Mouse (Mus musculus) embryonic facial prominence, embryonic 11.5 days (tissue): ENCODE data around the gene Gm5431. TPM values are rescaled to one million over a fixed set of nuclear protein-coding genes. Genes with fewer than 3 reads are reported as not detected.
"Not testable (repeated sequence)": the region's sequence is repeated elsewhere in the genome, so short reads cannot be mapped to it uniquely, and the experiment has no call there.

Experiments used
- ATAC-seq: fragments of 200-750 bp; cut with Nextera tagmentation; replicated peaks from 2 replicates; pipeline ENCODE4 v1.8.0; 2017; ENCODE audit warnings: low read depth; ENCODE audit not compliant: insufficient number of reproducible peaks, low FRiP score, low TSS enrichment
- DNase-seq: peaks from one replicate; pipeline ENCODE4 v3.0.0-alpha.2; 2015; ENCODE audit warnings: low spot score
- H3K27ac ChIP-seq: fragments of 300-500 bp; sonication (generic); replicated peaks from 2 replicates; pipeline ENCODE4 v1.5.1; 2014; ENCODE audit warnings: mild to moderate bottlenecking, low read depth, low read length, control low read depth
- H3K27me3 ChIP-seq: fragments of 300-500 bp; sonication (generic); 2 replicates; pipeline ENCODE4 v1.6.1; 2014; ENCODE audit warnings: mild to moderate bottlenecking, low read length, moderate library complexity, mixed read lengths; ENCODE audit not compliant: control insufficient read depth, insufficient read depth
- H3K36me3 ChIP-seq: fragments of 300-500 bp; sonication (generic); replicated peaks from 2 replicates; pipeline ENCODE4 v1.6.1; 2014; ENCODE audit warnings: low read depth, mild to moderate bottlenecking, low read length, moderate library complexity, mixed read lengths; ENCODE audit not compliant: control insufficient read depth, insufficient read depth
- H3K4me1 ChIP-seq: fragments of 300-500 bp; sonication (generic); 2 replicates; pipeline ENCODE4 v1.6.1; 2014; ENCODE audit warnings: low read length, mixed read lengths; ENCODE audit not compliant: control insufficient read depth, insufficient read depth
- H3K4me2 ChIP-seq: fragments of 300-500 bp; sonication (generic); 2 replicates; pipeline ENCODE4 v1.6.1; 2014; ENCODE audit warnings: low read depth, mild to moderate bottlenecking, control low read depth, low read length, moderate library complexity
- H3K4me3 ChIP-seq: fragments of 300-500 bp; sonication (generic); 2 replicates; pipeline ENCODE4 v1.5.1; 2014; ENCODE audit warnings: low read depth, low read length, control low read depth
- H3K9ac ChIP-seq: fragments of 300-500 bp; sonication (generic); replicated peaks from 2 replicates; pipeline ENCODE4 v1.6.1; 2014; ENCODE audit warnings: mild to moderate bottlenecking, control low read depth, low read length
- H3K9me3 ChIP-seq: fragments of 300-500 bp; sonication (generic); replicated peaks from 2 replicates; pipeline ENCODE4 v1.6.1; 2016; ENCODE audit warnings: mild to moderate bottlenecking, low read length, inconsistent platforms, mixed read lengths; ENCODE audit not compliant: control insufficient read depth
- WGBS: fragments of 180-500 bp; shearing (Covaris S2); extraction: QIAGEN DNeasy Blood & Tissue Kit; methylation state at CpG from one replicate; pipeline ENCODE4 v1.1.7; 2014; 5-methylcytosine and 5-hydroxymethylcytosine counted together
- polyA plus RNA-seq: library from polyadenylated mRNA; unstranded; fragments of >200 nt; fragmentation: Nextera tagmentation; extraction: Ambion mirVana; gene quantifications from 2 replicates; pipeline ENCODE4 v1.2.1, GENCODE M21; 2014

Gm5431 gene
- polyA plus RNA-seq, 1 experiment from 2014 or later = 0.11 TPM

- ATAC-seq, H3K27me3 ChIP-seq, H3K27ac ChIP-seq, H3K9me3 ChIP-seq, H3K4me1 ChIP-seq, H3K4me2 ChIP-seq, H3K4me3 ChIP-seq, H3K9ac ChIP-seq, DNase-seq, H3K36me3 ChIP-seq: not testable (repeated sequence)
- 83% methylated on average over 5 of the region's 5 CpGs for WGBS
Measured at GRCm38 (mm10) chr11:48923818-48924217, 21.8 kb upstream of the Gm5431 start.

GRCm38 (mm10) chr11:48918380-48918779, 16.4 kb upstream of the Gm5431 start:
- H3K36me3 ChIP-seq = no peaks in the 10 kb centered on the region
- no peaks in the 10 kb centered on the region for H3K4me1 ChIP-seq

GRCm38 (mm10) chr11:48913611-48914010, 11.6 kb upstream of the Gm5431 start:
- Histone ChIP-seq H3K27ac (no peak overlapping the region), H3K4me1 (no peaks in the 10 kb centered on the region), H3K4me2 (no peak overlapping the region), H3K27me3 (no peaks in the 10 kb centered on the region), H3K9ac (no peak overlapping the region), H3K36me3 (no peaks in the 10 kb centered on the region), H3K4me3 (no peak overlapping the region), H3K9me3 (no peaks in the 10 kb centered on the region)
- 89% methylated on average over 1 of the region's 1 CpGs for WGBS
- ATAC-seq (no peak), DNase-seq (no peak)

More at GRCm38 (mm10) chr11:48918380-48918779, 16.4 kb upstream of the Gm5431 start:
- no peak overlapping the region for H3K27ac ChIP-seq
- no peaks in the 10 kb centered on the region for H3K9me3 ChIP-seq
- no peaks in the 10 kb centered on the region for H3K27me3 ChIP-seq
- no peak overlapping the region for H3K4me3 ChIP-seq
- no peak for ATAC-seq
- no peak overlapping the region for H3K4me2 ChIP-seq
- no peak for DNase-seq
- WGBS = 84% methylated on average over 3 of the region's 3 CpGs
- no peak overlapping the region for H3K9ac ChIP-seq

- 54% methylated on average over 1 of the region's 1 CpGs for WGBS
- no peaks in the 10 kb centered on the region for H3K27me3 ChIP-seq
- no peaks in the 10 kb centered on the region for H3K4me1 ChIP-seq
- H3K9ac ChIP-seq = no peak overlapping the region
- H3K4me2 ChIP-seq = no peak overlapping the region
- DNase-seq (no peak), ATAC-seq (no peak)
- H3K36me3 ChIP-seq = no peaks in the 10 kb centered on the region
- no peaks in the 10 kb centered on the region for H3K9me3 ChIP-seq
- H3K27ac ChIP-seq = no peak overlapping the region
- H3K4me3 ChIP-seq = no peak overlapping the region
Measured at GRCm38 (mm10) chr11:48908459-48908858, 6.4 kb upstream of the Gm5431 start.

- H3K9me3 ChIP-seq, H3K4me3 ChIP-seq, H3K4me2 ChIP-seq, H3K27ac ChIP-seq, DNase-seq, H3K4me1 ChIP-seq, H3K9ac ChIP-seq, H3K36me3 ChIP-seq, ATAC-seq, H3K27me3 ChIP-seq: not testable (repeated sequence)
- 89% methylated on average over 1 of the region's 1 CpGs for WGBS
Measured at GRCm38 (mm10) chr11:48901567-48901930, 465 bp downstream of the Gm5431 start.

- WGBS = 76% methylated on average over 6 of the region's 6 CpGs
- H3K9ac ChIP-seq, H3K4me3 ChIP-seq, H3K36me3 ChIP-seq, H3K4me2 ChIP-seq, H3K9me3 ChIP-seq, ATAC-seq, H3K4me1 ChIP-seq, H3K27ac ChIP-seq, H3K27me3 ChIP-seq, DNase-seq: not testable (repeated sequence)
Measured at GRCm38 (mm10) chr11:48900654-48901566, 1.1 kb downstream of the Gm5431 start.

- WGBS = 78% methylated on average over 2 of the region's 2 CpGs
- ATAC-seq (no peak), DNase-seq (no peak)
- H3K9ac ChIP-seq = no peak overlapping the region
- no peaks in the 10 kb centered on the region for H3K27me3 ChIP-seq
- no peaks in the 10 kb centered on the region for H3K4me1 ChIP-seq
- H3K4me3 ChIP-seq = no peak overlapping the region
- no peak overlapping the region for H3K27ac ChIP-seq
- H3K4me2 ChIP-seq = no peak overlapping the region
- H3K36me3 ChIP-seq = no peaks in the 10 kb centered on the region
- no peaks in the 10 kb centered on the region for H3K9me3 ChIP-seq
Measured at GRCm38 (mm10) chr11:48898812-48899431, 3.1 kb downstream of the Gm5431 start.

- no peak for DNase-seq
- H3K9ac ChIP-seq = no peak overlapping the region
- no peaks in the 10 kb centered on the region for H3K4me1 ChIP-seq
- no peak for ATAC-seq
- H3K27me3 ChIP-seq = no peaks in the 10 kb centered on the region
- H3K36me3 ChIP-seq = no peaks in the 10 kb centered on the region
- H3K4me3 ChIP-seq = no peak overlapping the region
- H3K27ac ChIP-seq = no peak overlapping the region
- no peaks in the 10 kb centered on the region for H3K9me3 ChIP-seq
- WGBS = 78% methylated on average over 1 of the region's 1 CpGs
- H3K4me2 ChIP-seq = no peak overlapping the region
Measured at GRCm38 (mm10) chr11:48876680-48877079, 25.3 kb downstream of the Gm5431 start.
